Mouse (Mus musculus): ENCODE measurements around the gene Alg6. TPM values are rescaled to one million over a fixed set of nuclear protein-coding genes. Genes with fewer than 3 reads are reported as not detected.

The Alg6 gene
- polyA plus RNA-seq, 1 experiment = 3.9 TPM

DNA sequence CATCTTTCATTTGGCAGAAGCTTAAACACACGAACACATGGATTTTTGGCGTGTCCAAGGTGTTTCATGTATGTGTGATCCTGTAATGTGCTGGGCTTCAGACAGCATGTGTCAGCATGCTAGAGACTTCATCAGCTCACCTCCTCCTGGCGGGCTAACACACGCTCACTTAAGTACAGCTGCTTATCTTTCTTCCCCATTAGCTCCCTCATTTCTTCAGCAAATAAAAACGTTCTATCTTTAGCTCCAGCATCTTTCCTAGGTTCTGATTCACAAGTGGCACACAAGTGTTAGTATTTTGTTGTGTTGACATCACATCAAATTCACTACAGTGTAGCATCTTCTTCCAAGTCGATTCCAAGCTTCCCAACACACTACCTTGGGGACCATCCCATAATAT lies 1.5 kb upstream of the Alg6 start:
- Histone ChIP-seq H3K27ac (ENCODE audit: control insufficient read depth, insufficient read depth, low read length) (no peak overlapping the region), H3K27me3 (ENCODE audit: control insufficient read depth, insufficient read depth, low read length) (no peaks in the 10 kb centered on the region), H3K4me3 (ENCODE audit: control insufficient read depth, insufficient read depth, low read length) (no peak overlapping the region), H3K4me1 (replicated peaks; ENCODE audit: control insufficient read depth, insufficient read depth, low read length) (peaks cover 8% of the 10 kb centered on the region), H3K36me3 (ENCODE audit: control insufficient read depth, insufficient read depth, low read length) (no peaks in the 10 kb centered on the region)
- WGBS = 85% methylated on average over 6 of the region's 6 CpGs
- TF ChIP-seq POLR2A (IDR thresholded peaks at IDR 0.05; ENCODE audit: control insufficient read depth, extremely low read depth, insufficient read depth, low read length, poor library complexity) (no peak), CTCF (IDR thresholded peaks at IDR 0.05; ENCODE audit: borderline replicate concordance, control insufficient read depth, extremely low read depth, insufficient read depth, low read length, poor library complexity) (no peak)
- no peak for DNase-seq

DNA sequence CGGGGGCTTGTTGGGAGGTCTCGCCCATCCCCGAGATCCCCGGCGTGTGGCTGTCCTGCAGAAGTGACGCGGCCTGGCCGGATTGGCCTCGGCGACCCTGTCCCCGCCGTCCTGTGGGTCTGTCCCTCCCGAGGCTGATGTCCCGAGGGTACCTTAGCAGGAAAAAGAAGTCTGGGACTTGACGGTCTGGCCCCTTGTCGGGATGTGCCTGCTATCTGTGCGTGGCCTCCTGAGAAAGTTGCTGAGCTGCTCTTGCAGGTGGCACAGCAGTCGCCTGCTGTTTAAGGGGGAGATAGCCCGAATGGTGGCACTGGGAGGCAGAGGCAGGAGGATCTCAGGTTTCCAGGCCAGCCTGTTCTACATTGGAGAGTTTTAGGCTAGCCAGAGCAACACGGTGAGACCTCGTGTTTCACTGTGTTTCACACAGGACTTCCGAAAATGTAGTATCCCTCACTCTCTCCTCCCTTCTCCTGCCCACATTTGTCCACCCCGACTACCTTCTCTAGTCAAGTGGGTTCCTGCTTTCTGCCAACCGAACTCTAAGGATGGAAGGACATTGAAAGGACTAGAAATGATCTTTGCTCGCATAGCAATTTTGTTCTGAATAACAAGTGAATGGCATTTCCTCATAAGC lies 436 bp downstream of the Alg6 start:
- no peaks in the 10 kb centered on the region for H3K36me3 ChIP-seq (ENCODE audit: control insufficient read depth, insufficient read depth, low read length)
- no peak for DNase-seq
- H3K27me3 ChIP-seq (ENCODE audit: control insufficient read depth, insufficient read depth, low read length) = no peaks in the 10 kb centered on the region
- H3K4me3 ChIP-seq (ENCODE audit: control insufficient read depth, insufficient read depth, low read length) = peak overlapping the region; percentile 68
- H3K4me1 ChIP-seq (replicated peaks; ENCODE audit: control insufficient read depth, insufficient read depth, low read length) = peaks cover 8% of the 10 kb centered on the region
- TF ChIP-seq CTCF (IDR thresholded peaks at IDR 0.05; ENCODE audit: borderline replicate concordance, control insufficient read depth, extremely low read depth, insufficient read depth, low read length, poor library complexity) = no peak
- TF ChIP-seq POLR2A (IDR thresholded peaks at IDR 0.05; ENCODE audit: control insufficient read depth, extremely low read depth, insufficient read depth, low read length, poor library complexity) = no peak; the same call in 1 of the 2 replicates
- WGBS = 17% methylated on average over 25 of the region's 25 CpGs
- H3K27ac ChIP-seq (ENCODE audit: control insufficient read depth, insufficient read depth, low read length) = no peak overlapping the region

DNA sequence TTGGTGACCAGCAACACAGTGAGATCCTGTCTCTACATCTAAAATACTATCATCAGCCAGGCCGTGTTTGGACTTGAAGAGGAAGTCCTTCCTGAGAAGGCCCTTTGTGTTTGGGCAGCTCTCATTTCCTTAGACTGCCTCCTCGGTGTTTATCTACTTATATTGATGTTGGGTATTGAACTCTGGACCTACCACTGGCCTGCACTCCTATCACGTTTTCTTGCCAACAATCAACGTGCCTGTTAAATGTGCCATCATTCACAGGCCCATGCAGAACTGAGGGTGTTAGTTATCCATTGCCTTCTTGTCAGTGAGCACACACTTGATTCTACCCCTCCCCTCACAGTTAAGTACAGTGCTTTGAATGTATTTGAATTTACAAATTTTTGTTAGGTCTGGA lies 2.4 kb downstream of the Alg6 start:
- no peak for DNase-seq
- no peak for TF ChIP-seq POLR2A (IDR thresholded peaks at IDR 0.05; ENCODE audit: control insufficient read depth, extremely low read depth, insufficient read depth, low read length, poor library complexity)
- TF ChIP-seq CTCF (IDR thresholded peaks at IDR 0.05; ENCODE audit: borderline replicate concordance, control insufficient read depth, extremely low read depth, insufficient read depth, low read length, poor library complexity) = no peak
- H3K36me3 ChIP-seq (ENCODE audit: control insufficient read depth, insufficient read depth, low read length) = no peaks in the 10 kb centered on the region
- H3K27me3 ChIP-seq (ENCODE audit: control insufficient read depth, insufficient read depth, low read length) = no peaks in the 10 kb centered on the region
- H3K4me1 ChIP-seq (replicated peaks; ENCODE audit: control insufficient read depth, insufficient read depth, low read length) = peaks cover 8% of the 10 kb centered on the region
- no peak overlapping the region for H3K4me3 ChIP-seq (ENCODE audit: control insufficient read depth, insufficient read depth, low read length)
- no peak overlapping the region for H3K27ac ChIP-seq (ENCODE audit: control insufficient read depth, insufficient read depth, low read length)
- 85% methylated on average over 4 of the region's 4 CpGs for WGBS

DNA sequence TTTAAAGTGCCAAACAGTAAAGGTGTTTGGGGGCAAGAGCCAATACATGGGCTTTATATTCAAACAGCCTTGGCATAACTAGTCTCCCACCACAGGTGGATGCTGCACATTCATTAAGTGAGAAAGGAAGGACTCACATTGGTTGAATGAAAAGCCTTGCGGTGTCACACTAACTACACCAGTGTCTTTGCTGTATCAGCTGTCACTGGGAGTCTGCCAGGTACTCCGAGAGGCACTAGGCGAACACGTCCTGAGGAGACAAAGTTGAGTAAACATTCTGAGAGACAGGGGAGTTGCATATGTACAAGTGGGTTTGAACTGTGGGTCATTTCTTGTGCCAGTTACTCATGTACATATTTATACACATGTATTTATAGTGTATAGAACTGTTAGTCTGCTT lies 8.9 kb downstream of the Alg6 start:
- Histone ChIP-seq H3K27me3 (ENCODE audit: control insufficient read depth, insufficient read depth, low read length) (no peaks in the 10 kb centered on the region), H3K4me1 (replicated peaks; ENCODE audit: control insufficient read depth, insufficient read depth, low read length) (no peaks in the 10 kb centered on the region), H3K27ac (ENCODE audit: control insufficient read depth, insufficient read depth, low read length) (no peak overlapping the region), H3K4me3 (ENCODE audit: control insufficient read depth, insufficient read depth, low read length) (no peak overlapping the region), H3K36me3 (ENCODE audit: control insufficient read depth, insufficient read depth, low read length) (no peaks in the 10 kb centered on the region)
- 91% methylated on average over 4 of the region's 4 CpGs for WGBS
- TF ChIP-seq POLR2A (IDR thresholded peaks at IDR 0.05; ENCODE audit: control insufficient read depth, extremely low read depth, insufficient read depth, low read length, poor library complexity) (no peak), CTCF (IDR thresholded peaks at IDR 0.05; ENCODE audit: borderline replicate concordance, control insufficient read depth, extremely low read depth, insufficient read depth, low read length, poor library complexity) (no peak)
- DNase-seq = no peak

DNA sequence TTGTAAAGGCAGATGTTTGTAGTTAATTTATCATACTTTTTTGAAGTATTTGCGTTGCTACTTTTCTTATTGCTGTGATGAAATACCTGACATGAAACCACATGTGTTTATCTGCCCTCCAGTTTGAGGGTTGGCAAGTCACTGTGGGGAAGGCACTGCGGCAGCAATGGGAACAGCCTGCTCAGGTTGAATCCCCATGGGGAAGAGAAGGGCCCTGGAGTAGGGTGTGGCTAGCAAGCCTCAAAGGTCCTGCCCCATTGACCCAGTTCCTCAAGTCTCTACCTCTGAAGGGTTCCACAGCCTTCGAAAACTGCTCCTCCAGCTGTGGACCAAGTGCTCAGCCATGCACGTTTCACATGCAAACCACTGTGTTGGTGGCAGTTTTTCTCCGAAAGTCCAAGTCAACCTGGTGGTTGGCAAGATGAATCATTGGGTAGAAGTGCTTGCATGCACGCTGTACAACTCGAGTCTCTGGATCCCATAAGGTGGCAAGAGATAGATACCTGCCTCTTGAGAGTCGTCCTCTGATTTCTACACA lies 10.5 kb downstream of the Alg6 start:
- no peak for TF ChIP-seq POLR2A (IDR thresholded peaks at IDR 0.05; ENCODE audit: control insufficient read depth, extremely low read depth, insufficient read depth, low read length, poor library complexity)
- no peak for TF ChIP-seq CTCF (IDR thresholded peaks at IDR 0.05; ENCODE audit: borderline replicate concordance, control insufficient read depth, extremely low read depth, insufficient read depth, low read length, poor library complexity)
- H3K4me1 ChIP-seq (replicated peaks; ENCODE audit: control insufficient read depth, insufficient read depth, low read length) = no peaks in the 10 kb centered on the region
- no peaks in the 10 kb centered on the region for H3K27me3 ChIP-seq (ENCODE audit: control insufficient read depth, insufficient read depth, low read length)
- H3K4me3 ChIP-seq (ENCODE audit: control insufficient read depth, insufficient read depth, low read length) = no peak overlapping the region
- 92% methylated on average over 8 of the region's 8 CpGs for whole genome bisulfite sequencing
- DNase-seq = no peak
- H3K27ac ChIP-seq (ENCODE audit: control insufficient read depth, insufficient read depth, low read length) = no peak overlapping the region
- H3K36me3 ChIP-seq (ENCODE audit: control insufficient read depth, insufficient read depth, low read length) = no peaks in the 10 kb centered on the region

DNA sequence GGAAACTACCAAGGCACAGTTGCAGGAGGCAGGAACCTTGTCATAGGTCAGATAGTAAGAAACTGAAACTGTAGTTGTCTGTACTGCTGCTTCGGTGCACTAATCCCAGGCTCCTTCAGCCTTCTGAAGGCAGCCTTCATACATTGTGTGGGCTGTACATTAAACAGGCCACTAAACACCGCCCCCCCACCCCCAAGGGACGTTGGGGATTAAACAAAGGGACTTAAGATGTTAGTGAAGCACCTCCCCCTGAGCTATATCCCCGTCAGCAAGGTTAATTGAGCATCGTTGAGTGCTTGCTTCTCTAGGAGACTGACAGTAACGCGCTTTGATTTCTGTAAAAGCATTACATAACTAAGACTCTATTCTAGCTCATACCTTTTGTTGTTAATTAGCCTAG lies 24.4 kb downstream of the Alg6 start:
- H3K4me3 ChIP-seq (ENCODE audit: control insufficient read depth, insufficient read depth, low read length) = no peak overlapping the region
- TF ChIP-seq POLR2A (IDR thresholded peaks at IDR 0.05; ENCODE audit: control insufficient read depth, extremely low read depth, insufficient read depth, low read length, poor library complexity) = no peak
- no peak for TF ChIP-seq CTCF (IDR thresholded peaks at IDR 0.05; ENCODE audit: borderline replicate concordance, control insufficient read depth, extremely low read depth, insufficient read depth, low read length, poor library complexity)
- H3K4me1 ChIP-seq (replicated peaks; ENCODE audit: control insufficient read depth, insufficient read depth, low read length) = no peaks in the 10 kb centered on the region
- DNase-seq = no peak
- WGBS = 90% methylated on average over 7 of the region's 7 CpGs
- H3K27me3 ChIP-seq (ENCODE audit: control insufficient read depth, insufficient read depth, low read length) = no peaks in the 10 kb centered on the region
- no peak overlapping the region for H3K27ac ChIP-seq (ENCODE audit: control insufficient read depth, insufficient read depth, low read length)
- no peaks in the 10 kb centered on the region for H3K36me3 ChIP-seq (ENCODE audit: control insufficient read depth, insufficient read depth, low read length)
